Mouse (Mus musculus) thymus, adult 2 months (tissue): ENCODE measurements around the gene Brd3. TPM values are rescaled to one million over a fixed set of nuclear protein-coding genes. Genes with fewer than 3 reads are reported as not detected.

Experiments
- DNase-seq: peaks from one replicate; pipeline ENCODE4 v3.0.0; 2021
- H3K27ac ChIP-seq: fragments of 200-500 bp; 2 replicates; pipeline ENCODE4 v1.5.1; 2012; ENCODE audit warnings: low read length, control low read depth; ENCODE audit not compliant: control insufficient read depth, insufficient read depth
- H3K27me3 ChIP-seq: fragments of 200-500 bp; 2 replicates; pipeline ENCODE4 v1.6.1; 2012; ENCODE audit warnings: mild to moderate bottlenecking, low read length, moderate library complexity, mixed read lengths; ENCODE audit not compliant: control insufficient read depth, insufficient read depth
- H3K36me3 ChIP-seq: fragments of 200-500 bp; 2 replicates; pipeline ENCODE4 v1.6.1; 2012; ENCODE audit warnings: mild to moderate bottlenecking, low read length, moderate library complexity; ENCODE audit not compliant: control insufficient read depth, insufficient read depth
- H3K4me1 ChIP-seq: fragments of 200-500 bp; replicated peaks from 2 replicates; pipeline ENCODE4 v1.6.1; 2012; ENCODE audit warnings: low read length; ENCODE audit not compliant: control insufficient read depth, insufficient read depth
- H3K4me3 ChIP-seq: fragments of 200-500 bp; 2 replicates; pipeline ENCODE4 v1.5.1; 2012; ENCODE audit warnings: mild to moderate bottlenecking, low read length, control low read depth, moderate library complexity; ENCODE audit not compliant: control insufficient read depth, insufficient read depth
- CTCF ChIP-seq: fragments of 200-500 bp; IDR thresholded peaks from 2 replicates; pipeline ENCODE4 v1.5.1; 2012; ENCODE audit warnings: mild to moderate bottlenecking, control low read depth, low read length, moderate library complexity, borderline replicate concordance; ENCODE audit not compliant: control insufficient read depth, poor library complexity, insufficient read depth; ENCODE audit errors: extremely low read depth
- POLR2A ChIP-seq: fragments of 200-500 bp; IDR thresholded peaks from 2 replicates; pipeline ENCODE4 v1.6.1; 2012; ENCODE audit warnings: mild to moderate bottlenecking, low read length, control low read depth, moderate library complexity; ENCODE audit not compliant: control insufficient read depth, poor library complexity, insufficient read depth; ENCODE audit errors: extremely low read depth
- WGBS: fragments of 180-500 bp; shearing (Covaris S2); methylation state at CpG from one replicate; pipeline ENCODE4 v1.1.7; 2018; 5-methylcytosine and 5-hydroxymethylcytosine counted together
- polyA plus RNA-seq: library from polyadenylated mRNA; depleted of rRNA; stranded (reverse); fragments of >200 nt; gene quantifications from 2 replicates; pipeline ENCODE4 v1.2.3, GENCODE M21; 2012

Brd3 gene
- polyA plus RNA-seq, 1 experiment, result 53.5 TPM

DNA sequence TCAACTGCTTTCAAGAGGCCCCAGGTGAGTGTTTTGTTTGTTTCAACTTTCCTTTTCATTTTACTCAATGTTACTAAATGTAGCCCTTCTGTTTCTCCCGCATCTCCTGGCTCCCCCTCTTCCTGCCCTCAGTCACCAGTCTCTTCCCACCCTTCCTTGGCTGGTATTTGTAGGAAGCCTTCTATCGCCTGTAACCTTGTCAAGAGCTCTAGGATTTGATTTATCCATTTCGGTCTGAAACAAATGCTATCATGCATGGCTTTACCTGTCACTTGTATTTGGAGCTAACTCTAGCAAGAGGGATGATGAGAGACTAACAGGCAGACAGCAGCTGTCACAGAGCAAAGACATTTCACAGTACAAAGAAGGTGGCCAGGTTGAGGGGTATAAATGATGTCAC, 99.3 kb downstream of the Brd3 start:
- Histone ChIP-seq H3K27me3 (no peaks in the 10 kb centered on the region), H3K4me3 (no peak overlapping the region), H3K4me1 (peaks cover 58% of the 10 kb centered on the region), H3K27ac (no peak overlapping the region), H3K36me3 (no peaks in the 10 kb centered on the region)
- no peak for DNase-seq
- TF ChIP-seq POLR2A (no peak), CTCF (no peak)
- 92% methylated on average over 3 of the region's 3 CpGs for WGBS

- H3K36me3 ChIP-seq, result no peaks in the 10 kb centered on the region
- no peak for DNase-seq
- H3K27ac ChIP-seq, result no peak overlapping the region
- peaks cover 50% of the 10 kb centered on the region for H3K4me1 ChIP-seq
- no peaks in the 10 kb centered on the region for H3K27me3 ChIP-seq
- H3K4me3 ChIP-seq, result no peak overlapping the region
- WGBS, result 63% methylated on average over 5 of the region's 5 CpGs
- no peak for TF ChIP-seq POLR2A
- no peak for TF ChIP-seq CTCF
Measured at GRCm38 (mm10) chr2:27406928-27407327, 100.5 kb downstream of the Brd3 start.

DNA sequence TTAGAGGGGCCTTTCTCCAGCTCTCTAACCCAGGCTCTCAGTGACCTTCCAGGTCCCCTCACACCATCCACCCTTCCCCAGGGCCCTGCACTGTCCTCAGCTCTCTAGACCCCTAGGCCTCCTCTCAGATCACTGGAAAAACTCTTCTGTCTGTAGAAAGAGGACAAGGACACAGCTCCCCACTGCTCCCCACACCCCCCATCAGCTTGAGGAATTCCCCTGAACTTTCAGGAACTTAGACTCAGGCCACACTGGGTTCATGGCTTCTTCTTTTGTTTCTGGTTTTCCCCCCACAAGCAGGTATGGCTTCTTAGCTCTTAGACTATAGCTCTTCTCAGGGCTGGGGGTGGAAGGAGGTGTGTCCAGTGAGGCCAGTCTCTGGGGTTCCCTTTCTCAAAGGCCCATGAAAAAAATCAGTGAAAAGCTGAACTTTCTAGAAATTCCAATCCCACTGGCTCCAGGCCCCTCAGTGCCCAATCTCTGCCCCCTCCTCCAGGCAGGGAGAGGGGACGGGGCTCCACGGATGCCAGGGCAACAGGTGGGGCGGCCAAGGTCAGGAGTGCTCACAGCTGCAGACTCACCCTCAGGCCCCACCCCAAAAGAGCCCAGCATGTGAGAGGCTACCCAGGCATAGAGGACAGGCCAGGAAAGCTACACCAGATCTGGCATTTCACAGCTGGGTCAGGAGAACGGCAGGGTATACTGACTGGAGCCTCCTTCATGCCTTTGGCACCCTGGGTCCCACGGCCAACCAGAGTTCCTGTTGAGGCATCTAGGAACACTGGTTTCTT, 102.2 kb downstream of the Brd3 start:
- Histone ChIP-seq H3K27ac (peak overlapping the region; percentile 38; the same call in 1 of the 2 replicates), H3K36me3 (no peaks in the 10 kb centered on the region), H3K4me3 (no peak overlapping the region), H3K27me3 (no peaks in the 10 kb centered on the region), H3K4me1 (peaks cover 43% of the 10 kb centered on the region)
- TF ChIP-seq CTCF (no peak), POLR2A (no peak)
- DNase-seq, result no peak
- 63% methylated on average over 5 of the region's 5 CpGs for WGBS

- DNase-seq, result no peak
- peak overlapping the region; percentile 38; the same call in 1 of the 2 replicates for H3K27ac ChIP-seq
- TF ChIP-seq POLR2A (no peak), CTCF (no peak)
- WGBS, result 76% methylated on average over 6 of the region's 6 CpGs
- no peak overlapping the region for H3K4me3 ChIP-seq
- peaks cover 43% of the 10 kb centered on the region for H3K4me1 ChIP-seq
- H3K27me3 ChIP-seq, result no peaks in the 10 kb centered on the region
- H3K36me3 ChIP-seq, result no peaks in the 10 kb centered on the region
Measured at GRCm38 (mm10) chr2:27404375-27405093, 102.9 kb downstream of the Brd3 start.

- Histone ChIP-seq H3K4me3 (no peak overlapping the region), H3K36me3 (no peaks in the 10 kb centered on the region), H3K4me1 (peaks cover 29% of the 10 kb centered on the region), H3K27ac (no peak overlapping the region), H3K27me3 (no peaks in the 10 kb centered on the region)
- no peak for DNase-seq
- 65% methylated on average over 2 of the region's 2 CpGs for WGBS
- TF ChIP-seq CTCF, result no peak
- TF ChIP-seq POLR2A, result no peak
Measured at GRCm38 (mm10) chr2:27401544-27401943, 105.9 kb downstream of the Brd3 start.

DNA sequence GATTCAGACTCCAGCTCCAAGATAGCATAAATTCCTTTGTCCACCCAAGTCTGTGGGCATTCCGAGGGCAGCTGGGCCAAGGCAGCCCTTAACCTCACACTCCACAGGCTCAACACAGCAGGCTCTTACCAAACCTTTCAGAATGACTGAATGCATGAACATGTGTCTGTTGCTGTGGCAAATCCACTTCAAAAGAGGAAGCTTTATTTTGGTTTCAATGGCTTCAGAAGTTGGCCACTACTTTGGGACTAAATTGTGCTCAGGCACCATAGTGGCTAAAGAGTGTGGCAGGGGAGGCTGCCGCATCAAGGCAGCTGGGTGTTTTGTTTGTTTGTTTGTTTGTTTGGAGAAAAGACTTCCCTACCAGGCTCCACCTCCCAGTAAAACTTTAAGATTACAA, 107.4 kb downstream of the Brd3 start:
- no peak for DNase-seq
- TF ChIP-seq CTCF (no peak), POLR2A (no peak)
- 92% methylated on average over 2 of the region's 2 CpGs for WGBS
- no peaks in the 10 kb centered on the region for H3K27me3 ChIP-seq
- no peak overlapping the region for H3K27ac ChIP-seq
- H3K4me1 ChIP-seq, result peaks cover 23% of the 10 kb centered on the region
- no peak overlapping the region for H3K4me3 ChIP-seq
- no peaks in the 10 kb centered on the region for H3K36me3 ChIP-seq
